Mouse (Mus musculus): ENCODE results near the gene Zfp609. TPM values are rescaled to one million over a fixed set of nuclear protein-coding genes. Genes with fewer than 3 reads are reported as not detected.

Gene Zfp609
- polyA plus RNA-seq, 1 experiment from 2014 or later, result 6.2 TPM

Other genes starting within 250 kb of the Zfp609 start
- gene Plekho2, start 247.5 kb downstream of the Zfp609 start, polyA plus RNA-seq (2015; fragmentation: Nextera tagmentation; extraction: Ambion mirVana), result 21.7 TPM in 2 replicates
- 16.6 and 19.0 TPM in 2 replicates for gene Pif1, start 240.4 kb downstream of the Zfp609 start, polyA plus RNA-seq (2015; fragmentation: Nextera tagmentation; extraction: Ambion mirVana)
- 15.1 and 16.6 TPM in 2 replicates for gene Rbpms2, start 197.9 kb downstream of the Zfp609 start, polyA plus RNA-seq (2015; fragmentation: Nextera tagmentation; extraction: Ambion mirVana)
- gene Oaz2, start 159.6 kb downstream of the Zfp609 start, polyA plus RNA-seq (2015; fragmentation: Nextera tagmentation; extraction: Ambion mirVana), result 396 and 422 TPM in 2 replicates
- gene Pclaf, start 62.7 kb upstream of the Zfp609 start, polyA plus RNA-seq (2015; fragmentation: Nextera tagmentation; extraction: Ambion mirVana), result 258 and 259 TPM in 2 replicates
- 31.5 and 32.3 TPM in 2 replicates for gene Trip4, start 81.2 kb upstream of the Zfp609 start, polyA plus RNA-seq (2015; fragmentation: Nextera tagmentation; extraction: Ambion mirVana)
- gene Csnk1g1, start 81.4 kb upstream of the Zfp609 start, polyA plus RNA-seq (2015; fragmentation: Nextera tagmentation; extraction: Ambion mirVana), result 13.6 and 14.7 TPM in 2 replicates
- 655 and 682 TPM in 2 replicates for gene Ppib, start 232.7 kb upstream of the Zfp609 start, polyA plus RNA-seq (2015; fragmentation: Nextera tagmentation; extraction: Ambion mirVana)
- gene Snx22, start 242.2 kb upstream of the Zfp609 start, polyA plus RNA-seq (2015; fragmentation: Nextera tagmentation; extraction: Ambion mirVana), result 9.8 and 10.6 TPM in 2 replicates